In the genomic region with DNA sequence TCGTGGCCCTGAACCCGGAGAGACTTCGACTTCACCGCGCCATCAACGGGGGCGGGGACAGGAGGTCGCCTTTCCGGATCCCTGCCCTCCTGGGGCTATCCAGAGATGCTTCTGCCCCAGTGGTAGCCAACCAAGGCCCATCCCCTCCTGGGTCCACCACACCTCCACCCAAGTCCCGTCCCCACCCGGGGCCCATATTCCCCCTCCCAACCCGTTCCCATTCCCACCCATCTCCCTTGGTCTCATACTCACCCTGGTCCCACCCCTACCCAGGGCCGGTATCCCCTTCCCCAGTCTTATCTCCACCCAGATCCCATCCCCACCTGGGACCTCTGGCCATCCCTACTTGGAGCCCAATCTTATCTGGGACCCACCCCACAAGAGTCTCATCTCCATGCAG, we compare ENCODE assay signal across 8 mouse cellular contexts. TPM values are rescaled to one million over a fixed set of nuclear protein-coding genes. Genes with fewer than 3 reads are reported as not detected.
DNase-seq lines count a peak whose midpoint lies in the region; ATAC-seq and TF ChIP-seq lines count a peak whose summit lies in the region.

No protein-coding gene starts in this region.

- peak overlapping the region; percentile 53 for H3K4me3 ChIP-seq in heart, embryonic 13.5 days
- H3K4me3 ChIP-seq in E14TG2a.4 (replicated peaks; ENCODE audit: low read length) = peak overlapping the region; percentile 84
- peak overlapping the region; percentile 40 for H3K4me3 ChIP-seq in forebrain, embryonic 13.5 days
- peak overlapping the region; percentile 58 for H3K4me3 ChIP-seq in liver, embryonic 13.5 days (replicated peaks)

- H3K9me3 ChIP-seq in heart, embryonic 13.5 days = no peaks in the 10 kb centered on the region
- peaks cover 13% of the 10 kb centered on the region for H3K9me3 ChIP-seq in E14TG2a.4 (ENCODE audit: low read length)
- no peaks in the 10 kb centered on the region for H3K9me3 ChIP-seq in forebrain, embryonic 13.5 days (replicated peaks)
- 0 out of 2 replicates have a peak, but pooled peaks cover 2% of the 10 kb centered on the region for H3K9me3 ChIP-seq in liver, embryonic 13.5 days (replicated peaks)

- no peak for DNase-seq in heart, adult 18-20 months
- DNase-seq in liver, embryonic 13.5 days = no peak
- no peak for DNase-seq in MN1 (ENCODE audit: low spot score)
- no peak for DNase-seq in gastrocnemius, postnatal 10 days
- DNase-seq in gastrocnemius, postnatal 25 days = no peak

- H3K27ac ChIP-seq in heart, embryonic 13.5 days (replicated peaks) = no peak overlapping the region
- H3K27ac ChIP-seq in forebrain, embryonic 13.5 days = no peak overlapping the region
- no peak overlapping the region for H3K27ac ChIP-seq in liver, embryonic 13.5 days

- H3K4me2 ChIP-seq in heart, embryonic 13.5 days = peak overlapping the region; percentile 89
- H3K4me2 ChIP-seq in forebrain, embryonic 13.5 days = peak overlapping the region; percentile 67
- peak overlapping the region; percentile 83 for H3K4me2 ChIP-seq in liver, embryonic 13.5 days

- H3K36me3 ChIP-seq in heart, embryonic 13.5 days = no peaks in the 10 kb centered on the region
- no peaks in the 10 kb centered on the region for H3K36me3 ChIP-seq in E14TG2a.4 (ENCODE audit: insufficient read depth, low read length)
- H3K36me3 ChIP-seq in forebrain, embryonic 13.5 days (ENCODE audit: poor library complexity, severe bottlenecking) = no peaks in the 10 kb centered on the region
- H3K36me3 ChIP-seq in liver, embryonic 13.5 days = peaks cover 3% of the 10 kb centered on the region; the same call in 1 of the 2 replicates

- TF ChIP-seq CTCF in E14TG2a.4 (conservative IDR thresholded peaks at IDR 0.05; ENCODE audit: low read length) = no peak

- 1% methylated on average over 13 of the region's 13 CpGs for whole genome bisulfite sequencing in heart, embryonic 13.5 days
- 6% methylated on average over 6 of the region's 13 CpGs for WGBS in forebrain, embryonic 13.5 days
- 4% methylated on average over 13 of the region's 13 CpGs for WGBS in liver, embryonic 13.5 days (ENCODE audit: insufficient replicate concordance)

- H3K4me1 ChIP-seq in heart, embryonic 13.5 days = peaks cover 27% of the 10 kb centered on the region
- peaks cover 79% of the 10 kb centered on the region for H3K4me1 ChIP-seq in E14TG2a.4 (replicated peaks; ENCODE audit: low read depth, low read length)
- peaks cover 18% of the 10 kb centered on the region for H3K4me1 ChIP-seq in forebrain, embryonic 13.5 days
- H3K4me1 ChIP-seq in liver, embryonic 13.5 days (replicated peaks) = peaks cover 27% of the 10 kb centered on the region

- peak; percentile 27; the same call in 1 of the 2 replicates for ATAC-seq in heart, embryonic 13.5 days (ENCODE audit: extremely low read depth, insufficient number of reproducible peaks, low FRiP score, low TSS enrichment)
- ATAC-seq in forebrain, embryonic 13.5 days = peak; percentile 39; the same call in 1 of the 2 replicates
- ATAC-seq in liver, embryonic 13.5 days (ENCODE audit: low read depth) = peak; percentile 33

- peaks cover 14% of the 10 kb centered on the region; the same call in 1 of the 2 replicates for H3K27me3 ChIP-seq in heart, embryonic 13.5 days (replicated peaks)
- H3K27me3 ChIP-seq in E14TG2a.4 (ENCODE audit: insufficient read depth, low read length) = 0 out of 2 replicates have a peak, but pooled peaks cover 4% of the 10 kb centered on the region
- 0 out of 2 replicates have a peak, but pooled peaks cover 7% of the 10 kb centered on the region for H3K27me3 ChIP-seq in forebrain, embryonic 13.5 days
- H3K27me3 ChIP-seq in liver, embryonic 13.5 days = peaks cover 19% of the 10 kb centered on the region

- H3K9ac ChIP-seq in heart, embryonic 13.5 days = peak overlapping the region; percentile 79
- H3K9ac ChIP-seq in forebrain, embryonic 13.5 days = peak overlapping the region; percentile 58
- peak overlapping the region; percentile 67 for H3K9ac ChIP-seq in liver, embryonic 13.5 days

RNA-seq across cellular contexts. Expression of a gene that starts 36.7 kb away (rescaled TPM):
- polyA plus RNA-seq in heart, embryonic 13.5 days (2015; fragmentation: Nextera tagmentation; extraction: Ambion mirVana) = 7.3 and 7.8 TPM in 2 replicates
- 1 to 10 TPM; 1.7 to 2.6 TPM for total RNA-seq in heart, adult 18-20 months (2021)
- polyA plus RNA-seq in forebrain, embryonic 13.5 days (2015; fragmentation: Nextera tagmentation; extraction: Ambion mirVana) = 7.6 and 7.7 TPM in 2 replicates
- 2.2 and 2.9 TPM in 2 replicates for polyA plus RNA-seq in liver, embryonic 13.5 days (2015; fragmentation: Nextera tagmentation; extraction: Ambion mirVana)
- under 1 TPM; 0.85 to 0.93 TPM for total RNA-seq in gastrocnemius, postnatal 10 days (2021)
- total RNA-seq in gastrocnemius, postnatal 25 days (2021) = under 1 TPM; 0.43 to 0.62 TPM
